Mouse (Mus musculus): ENCODE measurements at regions not wholly inside any gene's neighbourhood (a gene's known extent, or its start where the extent isn't known, plus 50 kb on each side); places are given as distances from the start of the nearest gene placed in this dataset.

GRCm38 (mm10) chr13:47298010-47298409 lies 175.6 kb downstream of the Rnf144b start:
- Histone ChIP-seq H3K4me3 (no peak overlapping the region), H3K4me1 (peaks cover 13% of the 10 kb centered on the region), H3K27ac (peak overlapping the region; percentile 44; the same call in 1 of the 2 replicates), H3K27me3 (ENCODE audit: poor library complexity, severe bottlenecking) (no peaks in the 10 kb centered on the region), H3K36me3 (replicated peaks) (no peaks in the 10 kb centered on the region), H3K9me3 (no peaks in the 10 kb centered on the region)
- DNase-seq (ENCODE audit: extremely low spot score, low spot score) = no peak
- WGBS = 68% methylated on average over 11 of the region's 11 CpGs

GRCm38 (mm10) chr13:47300486-47300885 lies 178.0 kb downstream of the Rnf144b start:
- H3K27me3 ChIP-seq (ENCODE audit: poor library complexity, severe bottlenecking) = no peaks in the 10 kb centered on the region
- H3K9me3 ChIP-seq = no peaks in the 10 kb centered on the region
- peaks cover 13% of the 10 kb centered on the region for H3K4me1 ChIP-seq
- no peaks in the 10 kb centered on the region for H3K36me3 ChIP-seq (replicated peaks)
- DNase-seq (ENCODE audit: extremely low spot score, low spot score) = no peak
- WGBS = 42% methylated on average over 2 of the region's 2 CpGs
- H3K4me3 ChIP-seq = no peak overlapping the region
- peak overlapping the region; percentile 63 for H3K27ac ChIP-seq

- peaks cover 13% of the 10 kb centered on the region for H3K4me1 ChIP-seq
- peak; percentile 22 for DNase-seq (ENCODE audit: extremely low spot score, low spot score)
- H3K36me3 ChIP-seq (replicated peaks) = no peaks in the 10 kb centered on the region
- no peaks in the 10 kb centered on the region for H3K27me3 ChIP-seq (ENCODE audit: poor library complexity, severe bottlenecking)
- H3K4me3 ChIP-seq = no peak overlapping the region
- WGBS = 68% methylated on average over 3 of the region's 3 CpGs
- no peaks in the 10 kb centered on the region for H3K9me3 ChIP-seq
- no peak overlapping the region for H3K27ac ChIP-seq
Observed at GRCm38 (mm10) chr13:47301070-47301469, 178.6 kb downstream of the Rnf144b start.

- 87% methylated on average over 6 of the region's 6 CpGs for WGBS
- no peak for DNase-seq (ENCODE audit: extremely low spot score, low spot score)
Observed at GRCm38 (mm10) chr13:47309492-47309891, 187.0 kb downstream of the Rnf144b start.

GRCm38 (mm10) chr13:47310751-47311202 lies 188.3 kb downstream of the Rnf144b start:
- no peaks in the 10 kb centered on the region for H3K9me3 ChIP-seq
- H3K4me1 ChIP-seq = peaks cover 11% of the 10 kb centered on the region
- no peak overlapping the region; the same call in 1 of the 2 replicates for H3K27ac ChIP-seq
- H3K27me3 ChIP-seq (ENCODE audit: poor library complexity, severe bottlenecking) = no peaks in the 10 kb centered on the region
- H3K4me3 ChIP-seq = no peak overlapping the region
- DNase-seq (ENCODE audit: extremely low spot score, low spot score) = no peak
- whole genome bisulfite sequencing = 62% methylated on average over 7 of the region's 7 CpGs
- H3K36me3 ChIP-seq (replicated peaks) = no peaks in the 10 kb centered on the region

More at GRCm38 (mm10) chr13:47309492-47309891, 187.0 kb downstream of the Rnf144b start:
- Histone ChIP-seq H3K4me1 (peaks cover 11% of the 10 kb centered on the region), H3K27ac (no peak overlapping the region), H3K36me3 (replicated peaks) (no peaks in the 10 kb centered on the region), H3K27me3 (ENCODE audit: poor library complexity, severe bottlenecking) (no peaks in the 10 kb centered on the region), H3K4me3 (no peak overlapping the region), H3K9me3 (no peaks in the 10 kb centered on the region)

- Histone ChIP-seq H3K9me3 (no peaks in the 10 kb centered on the region), H3K4me3 (no peak overlapping the region), H3K27ac (no peak overlapping the region), H3K36me3 (replicated peaks) (no peaks in the 10 kb centered on the region), H3K27me3 (ENCODE audit: poor library complexity, severe bottlenecking) (no peaks in the 10 kb centered on the region), H3K4me1 (peaks cover 6% of the 10 kb centered on the region; the same call in 1 of the 2 replicates)
- no peak for DNase-seq (ENCODE audit: extremely low spot score, low spot score)
- 78% methylated on average over 8 of the region's 8 CpGs for WGBS
Observed at GRCm38 (mm10) chr13:47319549-47319948, 197.1 kb downstream of the Rnf144b start.

GRCm38 (mm10) chr13:47321876-47322275 lies 199.4 kb downstream of the Rnf144b start:
- DNase-seq (ENCODE audit: extremely low spot score, low spot score) = no peak
- Histone ChIP-seq H3K4me1 (peaks cover 6% of the 10 kb centered on the region; the same call in 1 of the 2 replicates), H3K9me3 (no peaks in the 10 kb centered on the region), H3K4me3 (no peak overlapping the region), H3K36me3 (replicated peaks) (no peaks in the 10 kb centered on the region), H3K27ac (no peak overlapping the region), H3K27me3 (ENCODE audit: poor library complexity, severe bottlenecking) (no peaks in the 10 kb centered on the region)
- 79% methylated on average over 1 of the region's 1 CpGs for WGBS

GRCm38 (mm10) chr13:47335996-47336684 lies 213.7 kb downstream of the Rnf144b start:
- Histone ChIP-seq H3K9me3 (no peaks in the 10 kb centered on the region), H3K27ac (peak overlapping the region; percentile 30; the same call in 1 of the 2 replicates), H3K27me3 (ENCODE audit: poor library complexity, severe bottlenecking) (no peaks in the 10 kb centered on the region), H3K36me3 (replicated peaks) (no peaks in the 10 kb centered on the region), H3K4me1 (peaks cover 23% of the 10 kb centered on the region), H3K4me3 (no peak overlapping the region)
- 79% methylated on average over 16 of the region's 16 CpGs for WGBS
- DNase-seq (ENCODE audit: extremely low spot score, low spot score) = no peak

GRCm38 (mm10) chr13:47336865-47337441 lies 214.5 kb downstream of the Rnf144b start:
- no peaks in the 10 kb centered on the region for H3K9me3 ChIP-seq
- H3K36me3 ChIP-seq (replicated peaks) = no peaks in the 10 kb centered on the region
- H3K27me3 ChIP-seq (ENCODE audit: poor library complexity, severe bottlenecking) = no peaks in the 10 kb centered on the region
- H3K27ac ChIP-seq = peak overlapping the region; percentile 27; the same call in 1 of the 2 replicates
- peaks cover 23% of the 10 kb centered on the region for H3K4me1 ChIP-seq
- no peak for DNase-seq (ENCODE audit: extremely low spot score, low spot score)
- H3K4me3 ChIP-seq = no peak overlapping the region
- WGBS = 91% methylated on average over 15 of the region's 15 CpGs

- H3K9me3 ChIP-seq = no peaks in the 10 kb centered on the region
- H3K4me1 ChIP-seq = peaks cover 23% of the 10 kb centered on the region
- H3K36me3 ChIP-seq (replicated peaks) = no peaks in the 10 kb centered on the region
- 77% methylated on average over 5 of the region's 5 CpGs for WGBS
- no peak for DNase-seq (ENCODE audit: extremely low spot score, low spot score)
- H3K4me3 ChIP-seq = no peak overlapping the region
- H3K27ac ChIP-seq = no peak overlapping the region
- no peaks in the 10 kb centered on the region for H3K27me3 ChIP-seq (ENCODE audit: poor library complexity, severe bottlenecking)
Observed at GRCm38 (mm10) chr13:47339411-47339810, 217.0 kb downstream of the Rnf144b start.

- 95% methylated on average over 1 of the region's 1 CpGs for WGBS
- H3K27ac ChIP-seq = no peak overlapping the region
- no peaks in the 10 kb centered on the region for H3K9me3 ChIP-seq
- no peaks in the 10 kb centered on the region for H3K27me3 ChIP-seq (ENCODE audit: poor library complexity, severe bottlenecking)
- peaks cover 9% of the 10 kb centered on the region for H3K4me1 ChIP-seq
- H3K4me3 ChIP-seq = no peak overlapping the region
- DNase-seq (ENCODE audit: extremely low spot score, low spot score) = no peak
- no peaks in the 10 kb centered on the region for H3K36me3 ChIP-seq (replicated peaks)
Observed at GRCm38 (mm10) chr13:47342361-47342760, 219.9 kb downstream of the Rnf144b start.

- H3K4me3 ChIP-seq = no peak overlapping the region
- H3K27me3 ChIP-seq (ENCODE audit: poor library complexity, severe bottlenecking) = no peaks in the 10 kb centered on the region
- peaks cover 5% of the 10 kb centered on the region; the same call in 1 of the 2 replicates for H3K4me1 ChIP-seq
- WGBS = 45% methylated on average over 9 of the region's 9 CpGs
- no peak for DNase-seq (ENCODE audit: extremely low spot score, low spot score)
- no peak overlapping the region for H3K27ac ChIP-seq
- H3K9me3 ChIP-seq = no peaks in the 10 kb centered on the region
- H3K36me3 ChIP-seq (replicated peaks) = no peaks in the 10 kb centered on the region
Observed at GRCm38 (mm10) chr13:47345576-47345975, 223.1 kb downstream of the Rnf144b start.

GRCm38 (mm10) chr13:47347835-47348234 lies 225.4 kb downstream of the Rnf144b start:
- Histone ChIP-seq H3K4me3 (no peak overlapping the region), H3K9me3 (no peaks in the 10 kb centered on the region), H3K4me1 (peaks cover 5% of the 10 kb centered on the region; the same call in 1 of the 2 replicates), H3K27me3 (ENCODE audit: poor library complexity, severe bottlenecking) (no peaks in the 10 kb centered on the region), H3K36me3 (replicated peaks) (no peaks in the 10 kb centered on the region), H3K27ac (no peak overlapping the region)
- WGBS = 88% methylated on average over 6 of the region's 6 CpGs
- no peak for DNase-seq (ENCODE audit: extremely low spot score, low spot score)
